Mouse (Mus musculus) embryonic fibroblast, embryonic 13.5 days (primary cell): ENCODE data around the gene Cldn2.

Experiments used
- CTCF ChIP-seq: IDR thresholded peaks from 2 replicates; pipeline ENCODE4 v1.5.1; 2011; ENCODE audit warnings: mild to moderate bottlenecking, control low read depth, low read length, moderate library complexity, borderline replicate concordance; ENCODE audit not compliant: insufficient read depth
- POLR2A ChIP-seq: IDR thresholded peaks from 2 replicates; pipeline ENCODE4 v1.6.1; 2011; ENCODE audit warnings: low read depth, mild to moderate bottlenecking, control low read depth, low read length, moderate library complexity

- no peak for TF ChIP-seq POLR2A
- no peak for TF ChIP-seq CTCF
Observed at GRCm38 (mm10) chrX:139778886-139779285, 21.7 kb upstream of the Cldn2 start.
